ENCODE assay signal across 19 mouse cellular contexts in genomic region chr2:114491907-114492306, GRCm38 (mm10).
DNase-seq lines count a peak whose midpoint lies in the region; ATAC-seq and TF ChIP-seq lines count a peak whose summit lies in the region.
"Had no signal": no experiment of that assay in that cellular context is flagged by ENCODE, and none has a peak within 500 bp of the region (broad histone marks: within the 10 kb centered on the region; RNA-seq: fewer than 3 reads in every experiment).

No protein-coding gene starts in this region.

- no peaks in the 10 kb centered on the region for H3K27me3 ChIP-seq in kidney, embryonic 15.5 days
- no peaks in the 10 kb centered on the region for H3K27me3 ChIP-seq in kidney, adult 2 months (replicated peaks; ENCODE audit: control insufficient read depth, insufficient read depth, low read length)
- H3K27me3 ChIP-seq in lung, embryonic 14.5 days (ENCODE audit: insufficient read depth, low read length), result no peaks in the 10 kb centered on the region
- H3K27me3 ChIP-seq: hindbrain, embryonic 15.5 days; midbrain, embryonic 12.5 days had no signal

- no peaks in the 10 kb centered on the region for H3K9me3 ChIP-seq in kidney, embryonic 15.5 days (replicated peaks)
- H3K9me3 ChIP-seq in lung, embryonic 14.5 days (ENCODE audit: low read depth, low read length), result no peaks in the 10 kb centered on the region
- H3K9me3 ChIP-seq: hindbrain, embryonic 15.5 days; midbrain, embryonic 12.5 days had no signal

- peak overlapping the region; percentile 2; the same call in 1 of the 2 replicates for H3K27ac ChIP-seq in kidney, embryonic 15.5 days
- H3K27ac ChIP-seq in kidney, adult 2 months (ENCODE audit: insufficient read depth, low read depth, low read length), result no peak overlapping the region
- no peak overlapping the region for H3K27ac ChIP-seq in lung, embryonic 14.5 days (ENCODE audit: low read depth)
- H3K27ac ChIP-seq: hindbrain, embryonic 15.5 days; macrophage; midbrain, embryonic 12.5 days had no signal

- DNase-seq in cerebellum, postnatal 14 days, result peak; percentile 4 to 13
- no peak for DNase-seq in cerebellum, postnatal 36 days
- DNase-seq in kidney, adult 2 months, result no peak
- peak; percentile 1 for DNase-seq in lung, embryonic 14.5 days
- DNase-seq in lung, postnatal 14 days, result no peak
- DNase-seq in fibroblast of lung, adult 2 months (ENCODE audit: low read depth), result peak; percentile 8
- no peak for DNase-seq in thymus, postnatal 0 days (ENCODE audit: low spot score)
- DNase-seq: adrenal gland, adult 8-10 months; heart, postnatal 14 days; lung, adult 2 months; right cerebral cortex, adult 18-20 months; thymus, adult 18-20 months had no signal

- no peaks in the 10 kb centered on the region for H3K4me1 ChIP-seq in kidney, embryonic 15.5 days
- no peaks in the 10 kb centered on the region for H3K4me1 ChIP-seq in kidney, adult 2 months (ENCODE audit: control insufficient read depth, insufficient read depth, low read length)
- H3K4me1 ChIP-seq in lung, embryonic 14.5 days (ENCODE audit: insufficient read depth), result no peaks in the 10 kb centered on the region
- H3K4me1 ChIP-seq: midbrain, embryonic 12.5 days had no signal

- H3K9ac ChIP-seq in kidney, embryonic 15.5 days, result no peak overlapping the region
- H3K9ac ChIP-seq in lung, embryonic 14.5 days, result no peak overlapping the region
- H3K9ac ChIP-seq: hindbrain, embryonic 15.5 days; midbrain, embryonic 12.5 days had no signal

- H3K36me3 ChIP-seq in kidney, embryonic 15.5 days, result no peaks in the 10 kb centered on the region
- H3K36me3 ChIP-seq in kidney, adult 2 months (ENCODE audit: control insufficient read depth, insufficient read depth, low read length), result no peaks in the 10 kb centered on the region
- H3K36me3 ChIP-seq in lung, embryonic 14.5 days (ENCODE audit: insufficient read depth), result no peaks in the 10 kb centered on the region
- H3K36me3 ChIP-seq: hindbrain, embryonic 15.5 days; midbrain, embryonic 12.5 days had no signal

- TF ChIP-seq POLR2A in kidney, adult 2 months (IDR thresholded peaks at IDR 0.05; ENCODE audit: low read depth, low read length), result no peak

- H3K4me2 ChIP-seq in kidney, embryonic 15.5 days, result no peak overlapping the region
- no peak overlapping the region for H3K4me2 ChIP-seq in lung, embryonic 14.5 days
- H3K4me2 ChIP-seq: heart, embryonic 11.5 days; hindbrain, embryonic 15.5 days; midbrain, embryonic 12.5 days had no signal

- TF ChIP-seq CTCF in kidney, adult 2 months (conservative IDR thresholded peaks at IDR 0.05; ENCODE audit: insufficient read depth, insufficient read length, low read depth, low read length), result no peak
- TF ChIP-seq CTCF in lung, embryonic 14.5 days (IDR thresholded peaks at IDR 0.05; ENCODE audit: low read depth), result no peak

- 50% methylated on average over 3 of the region's 3 CpGs for WGBS in kidney, embryonic 15.5 days
- WGBS in kidney, adult 2 months, result 62% methylated on average over 3 of the region's 3 CpGs
- 63% methylated on average over 3 of the region's 3 CpGs for WGBS in lung, embryonic 14.5 days

- H3K4me3 ChIP-seq in kidney, embryonic 15.5 days (replicated peaks), result no peak overlapping the region
- no peak overlapping the region for H3K4me3 ChIP-seq in kidney, adult 2 months (ENCODE audit: insufficient read depth, low read depth, low read length)
- H3K4me3 ChIP-seq in lung, embryonic 14.5 days (ENCODE audit: low read depth, low read length), result no peak overlapping the region
- H3K4me3 ChIP-seq: hindbrain, embryonic 15.5 days; midbrain, embryonic 12.5 days; myocyte had no signal

- ATAC-seq in kidney, embryonic 15.5 days (replicated peaks; ENCODE audit: low FRiP score), result peak; percentile 79; the same call in 1 of the 2 replicates
- ATAC-seq in lung, embryonic 14.5 days (ENCODE audit: insufficient read depth), result 0 out of 2 replicates have a peak, but pooled peaks have one; percentile 44
- ATAC-seq: intestine, postnatal 0 days had no signal

Comparison
In these comparisons a context has a peak if more than half of its experiments do, and no peak if none do; other contexts are left out.
1. DNase-seq: peak in cerebellum, postnatal 14 days (2 of 2), lung, embryonic 14.5 days (single experiment) and fibroblast of lung, adult 2 months (single experiment); none in cerebellum, postnatal 36 days (0 of 2), kidney, adult 2 months (single experiment), lung, postnatal 14 days (single experiment) and thymus, postnatal 0 days (single experiment).